Mouse (Mus musculus) frontal cortex, postnatal 25 days (tissue): ENCODE results near the gene Gsk3b.
"Not testable (repeated sequence)": the region's sequence is repeated elsewhere in the genome, so short reads cannot be mapped to it uniquely, and the experiment has no call there.

ENCODE experiments used
- DNase-seq, 2 experiments: peaks; one replicate each; pipeline ENCODE4 v3.0.0; 2022; ENCODE audit warnings: low spot score in 2 of 2

Gene Gsk3b

GRCm38 (mm10) chr16:38189952-38190351, 101.2 kb downstream of the Gsk3b start:
- DNase-seq = no peak

GRCm38 (mm10) chr16:38190531-38190930, 101.7 kb downstream of the Gsk3b start:
- DNase-seq = no peak

- DNase-seq = no peak
Observed at GRCm38 (mm10) chr16:38191460-38191859, 102.7 kb downstream of the Gsk3b start.

GRCm38 (mm10) chr16:38192640-38193039, 103.8 kb downstream of the Gsk3b start:
- DNase-seq = no peak

- DNase-seq = peak in 1 of 2 experiments; percentile 58
Observed at GRCm38 (mm10) chr16:38197299-38197698, 108.5 kb downstream of the Gsk3b start.

GRCm38 (mm10) chr16:38205272-38205671, 116.5 kb downstream of the Gsk3b start:
- DNase-seq = no peak

GRCm38 (mm10) chr16:38222491-38222890, 133.7 kb downstream of the Gsk3b start:
- DNase-seq = not testable (repeated sequence)

- no peak for DNase-seq
Observed at GRCm38 (mm10) chr16:38236936-38237585, 148.3 kb downstream of the Gsk3b start.

- DNase-seq = no peak
Observed at GRCm38 (mm10) chr16:38239729-38240128, 150.9 kb downstream of the Gsk3b start.

GRCm38 (mm10) chr16:38240167-38240566, 151.4 kb downstream of the Gsk3b start:
- DNase-seq = no peak

GRCm38 (mm10) chr16:38244111-38244510, 155.3 kb downstream of the Gsk3b start:
- DNase-seq = no peak

- DNase-seq = no peak
Observed at GRCm38 (mm10) chr16:38245379-38245778, 156.6 kb downstream of the Gsk3b start.

- DNase-seq = no peak
Observed at GRCm38 (mm10) chr16:38245849-38246585, 157.2 kb downstream of the Gsk3b start.

GRCm38 (mm10) chr16:38248331-38248961, 159.6 kb downstream of the Gsk3b start:
- DNase-seq = no peak

- DNase-seq = no peak
Observed at GRCm38 (mm10) chr16:38250467-38250866, 161.7 kb downstream of the Gsk3b start.

- no peak for DNase-seq
Observed at GRCm38 (mm10) chr16:38254001-38254400, 165.2 kb downstream of the Gsk3b start.

GRCm38 (mm10) chr16:38255107-38255506, 166.3 kb downstream of the Gsk3b start:
- no peak for DNase-seq

- no peak for DNase-seq
Observed at GRCm38 (mm10) chr16:38255927-38256326, 167.1 kb downstream of the Gsk3b start.

GRCm38 (mm10) chr16:38271601-38272000, 182.8 kb downstream of the Gsk3b start:
- no peak for DNase-seq

- DNase-seq = no peak
Observed at GRCm38 (mm10) chr16:38272483-38272882, 183.7 kb downstream of the Gsk3b start.

GRCm38 (mm10) chr16:38274737-38275136, 185.9 kb downstream of the Gsk3b start:
- DNase-seq = no peak

- no peak for DNase-seq
Observed at GRCm38 (mm10) chr16:38279794-38280193, 191.0 kb downstream of the Gsk3b start.

GRCm38 (mm10) chr16:38280951-38281350, 192.2 kb downstream of the Gsk3b start:
- DNase-seq = no peak
